Mouse (Mus musculus): Measurements from ENCODE around the gene Amz1.

Amz1 gene

DNA sequence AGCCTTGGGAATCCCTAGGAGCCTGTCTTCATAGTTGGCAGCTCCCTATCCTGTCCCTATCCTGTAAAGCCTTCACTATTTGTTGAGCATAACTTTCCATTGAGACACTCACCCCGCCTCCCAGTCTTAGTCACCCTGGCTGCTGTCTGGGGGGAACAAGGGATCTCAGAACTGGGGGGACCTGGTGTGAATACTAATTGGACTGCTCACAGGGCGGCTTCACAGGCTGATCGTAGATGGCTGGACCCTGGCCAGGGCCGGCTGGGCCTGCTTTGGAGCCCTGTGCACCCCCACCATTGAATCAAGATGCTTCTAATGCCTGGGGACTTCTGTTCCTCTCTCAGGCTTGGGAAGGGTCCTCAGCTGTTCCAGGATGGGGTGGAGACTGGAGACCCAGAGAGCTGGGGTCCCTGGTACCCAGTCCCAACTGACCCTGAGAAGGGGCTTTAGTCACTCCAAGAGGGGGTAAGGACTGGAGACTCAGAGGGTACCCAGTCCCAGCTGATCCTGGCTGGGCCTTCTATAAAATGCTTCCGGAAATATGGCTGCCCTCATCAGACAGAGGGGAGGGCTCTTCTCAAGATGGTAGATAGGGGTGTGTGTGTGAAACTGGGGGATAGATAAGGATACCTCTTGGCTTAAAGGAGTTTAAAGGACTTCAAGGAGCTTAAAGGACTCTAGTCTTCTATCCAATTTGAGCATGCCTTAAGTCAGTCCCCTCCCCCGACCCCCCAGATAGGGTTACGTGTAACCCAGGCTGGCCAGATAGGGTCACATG is 2.3 kb downstream of the Amz1 start:
- no peak for DNase-seq (ENCODE audit: low spot score)

- DNase-seq (ENCODE audit: low spot score), result no peak
Observed at GRCm38 (mm10) chr5:140726946-140727740, 3.2 kb downstream of the Amz1 start.

DNA sequence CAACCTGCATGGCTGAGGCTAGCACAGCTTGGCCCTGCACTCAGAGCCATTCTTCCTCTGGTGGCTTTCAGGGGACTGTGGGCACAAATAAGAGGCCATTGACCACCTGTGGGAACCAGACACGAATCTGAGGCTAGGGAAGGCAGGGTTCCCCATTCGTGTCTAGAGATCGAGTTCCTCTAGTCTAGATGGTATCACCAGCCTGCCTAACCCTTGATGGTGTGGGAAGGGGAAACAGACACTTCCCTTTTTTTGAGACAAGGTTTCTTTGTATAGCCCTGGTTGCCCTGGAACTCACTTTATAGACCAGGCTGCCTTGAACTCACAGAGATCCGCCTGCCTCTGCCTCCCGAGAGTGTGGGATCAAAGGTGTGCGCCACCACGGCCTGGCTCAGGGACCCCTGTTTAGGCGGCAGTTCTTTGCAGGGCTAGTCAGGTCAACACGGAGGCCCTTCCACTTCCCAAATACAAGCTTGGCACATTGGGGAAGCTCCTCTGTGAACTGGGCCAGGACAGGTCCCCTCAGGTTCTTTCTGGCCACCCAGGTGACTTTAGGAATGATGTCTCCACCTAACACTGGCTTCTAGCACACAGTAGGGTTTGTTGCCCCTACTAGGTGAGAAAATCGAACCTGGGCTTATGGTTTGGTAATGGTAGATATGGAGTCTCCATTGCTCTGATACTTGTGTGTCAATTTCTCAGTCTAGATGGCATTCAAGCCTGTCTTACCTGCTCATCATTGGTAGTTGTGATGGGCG is 7.3 kb downstream of the Amz1 start:
- DNase-seq (ENCODE audit: low spot score), result no peak

- no peak for DNase-seq (ENCODE audit: low spot score)
Observed at GRCm38 (mm10) chr5:140732195-140732594, 8.3 kb downstream of the Amz1 start.

GRCm38 (mm10) chr5:140733336-140733735 is 9.4 kb downstream of the Amz1 start:
- no peak for DNase-seq (ENCODE audit: low spot score)

- DNase-seq (ENCODE audit: low spot score), result peak; percentile 56
Observed at GRCm38 (mm10) chr5:140735297-140735696, 11.4 kb downstream of the Amz1 start.

GRCm38 (mm10) chr5:140736166-140736565 is 12.2 kb downstream of the Amz1 start:
- DNase-seq (ENCODE audit: low spot score), result no peak

GRCm38 (mm10) chr5:140739813-140740212 is 15.9 kb downstream of the Amz1 start:
- DNase-seq (ENCODE audit: low spot score), result no peak

GRCm38 (mm10) chr5:140741040-140741439 is 17.1 kb downstream of the Amz1 start:
- DNase-seq (ENCODE audit: low spot score), result no peak

DNA sequence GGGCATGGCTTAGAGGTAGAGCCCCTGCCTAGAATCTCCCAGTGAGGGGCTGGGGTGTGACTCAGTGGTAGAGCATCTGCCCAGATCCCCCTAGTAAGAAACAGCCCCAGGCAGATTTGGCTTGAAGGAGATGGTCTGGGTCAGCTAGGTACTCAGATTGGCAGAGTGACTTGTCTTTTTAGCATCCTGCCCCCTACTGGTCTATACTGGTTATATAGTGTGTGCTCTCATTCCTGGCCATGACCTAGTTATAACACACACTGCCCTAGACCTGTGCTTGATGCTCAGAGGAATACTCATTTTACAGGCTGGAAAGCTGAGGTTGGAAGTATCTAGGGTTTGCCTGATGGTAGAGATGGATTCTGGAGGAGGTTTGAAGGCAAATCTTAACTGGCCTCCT is 17.9 kb downstream of the Amz1 start:
- no peak for DNase-seq (ENCODE audit: low spot score)

DNA sequence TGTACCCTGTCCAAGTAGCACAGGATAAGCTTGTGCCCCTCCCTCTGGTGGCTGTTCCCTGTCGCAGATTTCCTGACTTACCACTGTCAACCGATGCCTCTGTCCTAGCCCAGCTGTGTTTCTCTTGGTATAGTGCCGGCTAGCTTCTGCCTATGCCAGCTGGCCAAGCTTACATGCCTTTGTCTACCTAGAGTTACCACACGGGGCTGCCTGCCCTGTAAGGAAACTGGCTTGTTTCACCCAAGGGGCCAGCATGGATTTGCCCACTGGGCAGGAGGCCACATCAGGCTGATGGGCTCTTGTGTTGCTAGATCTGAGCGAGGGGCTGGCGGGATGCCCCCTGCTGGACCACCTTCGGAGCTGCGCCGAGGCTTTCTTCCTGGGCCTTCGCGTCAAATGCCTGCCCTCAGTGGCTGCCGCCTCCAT is 19.8 kb downstream of the Amz1 start:
- DNase-seq (ENCODE audit: low spot score), result no peak

- DNase-seq (ENCODE audit: low spot score), result no peak
Observed at GRCm38 (mm10) chr5:140748425-140748824, 24.5 kb downstream of the Amz1 start.

DNA sequence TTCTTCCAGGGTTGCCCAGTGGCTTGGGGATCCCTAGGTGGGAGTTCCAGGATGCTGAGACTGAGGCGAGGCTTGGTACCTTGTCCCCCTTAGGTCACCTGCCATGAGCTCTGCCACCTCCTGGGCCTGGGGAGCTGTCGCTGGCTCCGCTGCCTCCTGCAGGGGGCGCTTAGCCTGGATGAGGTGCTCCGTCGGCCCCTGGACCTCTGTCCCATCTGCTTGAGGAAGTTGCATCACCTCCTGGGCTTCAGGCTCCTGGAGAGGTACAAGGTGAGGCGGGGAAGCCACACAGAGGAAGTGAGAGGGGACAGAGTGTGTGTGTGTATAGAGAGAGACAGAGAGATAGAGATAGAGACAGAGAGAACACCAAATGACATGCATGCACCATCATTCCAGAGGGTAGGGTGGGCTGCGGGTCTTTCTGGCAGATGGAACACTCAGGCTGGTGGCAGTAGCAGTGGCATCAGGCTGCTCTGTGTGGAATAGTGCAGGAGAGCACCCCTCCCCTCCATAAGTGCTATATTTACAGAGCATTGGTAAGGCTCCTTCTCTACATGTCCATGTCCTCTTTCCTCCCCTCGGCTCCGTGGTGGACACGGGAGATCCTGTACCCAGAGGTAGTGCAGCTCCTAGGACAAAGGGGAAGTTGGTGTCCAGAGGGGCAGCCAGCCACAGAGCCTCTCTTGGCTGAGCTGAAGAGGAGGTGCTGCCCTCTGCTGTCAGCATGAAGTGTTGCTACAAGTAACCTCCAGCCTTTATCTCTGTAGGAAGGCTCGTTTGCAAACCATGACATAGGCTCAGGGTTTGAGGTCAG is 25.3 kb downstream of the Amz1 start:
- DNase-seq (ENCODE audit: low spot score), result peak; percentile 92

DNA sequence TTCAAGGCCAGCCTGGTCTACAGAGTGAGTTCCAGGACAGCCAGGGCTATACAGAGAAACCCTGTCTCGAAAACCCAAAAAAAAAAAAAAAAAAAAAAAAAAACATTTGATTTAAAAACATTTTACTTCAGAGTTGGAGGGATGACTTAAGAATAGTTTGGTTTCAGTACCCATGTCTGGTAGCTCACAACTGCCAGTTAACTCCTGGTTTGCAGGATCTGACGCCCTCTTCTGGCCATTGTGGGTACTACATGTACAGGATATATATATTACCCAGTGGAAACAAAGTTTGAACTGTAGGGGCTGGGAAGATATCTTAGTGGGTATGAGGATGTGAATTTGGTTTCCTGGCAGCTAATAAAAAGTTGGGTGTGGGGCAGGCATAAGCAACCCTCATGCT is 27.0 kb downstream of the Amz1 start:
- DNase-seq (ENCODE audit: low spot score), result no peak

DNA sequence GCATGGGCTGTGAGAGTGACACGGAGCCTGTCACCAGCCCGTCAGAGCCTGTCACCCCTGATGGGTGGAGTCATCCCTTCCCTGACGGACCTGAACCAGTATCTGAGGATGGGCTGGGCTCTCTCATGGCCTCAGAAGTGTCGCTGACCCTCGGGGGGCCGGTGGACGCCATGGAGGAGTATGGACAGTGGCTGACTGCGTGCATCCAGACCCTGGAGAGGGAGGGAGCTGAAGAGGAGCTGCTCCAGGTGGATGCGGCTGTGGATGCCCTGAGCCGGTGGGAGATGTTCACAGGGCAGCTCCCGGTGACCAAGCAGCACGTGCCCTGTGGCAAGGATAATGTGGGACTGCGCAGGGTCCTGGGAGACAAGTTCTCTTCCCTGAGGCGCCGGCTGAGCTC is 28.1 kb downstream of the Amz1 start:
- DNase-seq (ENCODE audit: low spot score), result no peak

DNA sequence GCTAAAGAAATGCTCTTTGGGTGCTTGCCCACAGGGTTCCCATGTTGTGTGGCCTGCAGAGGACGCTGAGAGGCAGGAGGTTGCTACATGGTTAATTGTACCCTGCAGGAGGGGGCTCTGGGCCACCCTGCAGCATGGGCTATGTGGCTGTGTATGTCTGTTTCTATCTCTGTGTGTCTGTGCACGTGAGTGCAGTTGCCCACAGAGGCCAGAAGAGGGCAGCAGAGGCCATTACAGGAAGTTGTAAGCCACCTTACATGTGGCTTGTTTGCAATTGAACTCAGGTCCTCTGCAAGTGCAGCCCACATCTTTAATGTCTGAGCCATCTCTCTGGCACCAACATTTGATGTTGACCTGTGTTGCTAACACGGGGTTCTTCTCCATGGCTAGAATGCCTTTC is 28.7 kb downstream of the Amz1 start:
- DNase-seq (ENCODE audit: low spot score), result no peak

DNA sequence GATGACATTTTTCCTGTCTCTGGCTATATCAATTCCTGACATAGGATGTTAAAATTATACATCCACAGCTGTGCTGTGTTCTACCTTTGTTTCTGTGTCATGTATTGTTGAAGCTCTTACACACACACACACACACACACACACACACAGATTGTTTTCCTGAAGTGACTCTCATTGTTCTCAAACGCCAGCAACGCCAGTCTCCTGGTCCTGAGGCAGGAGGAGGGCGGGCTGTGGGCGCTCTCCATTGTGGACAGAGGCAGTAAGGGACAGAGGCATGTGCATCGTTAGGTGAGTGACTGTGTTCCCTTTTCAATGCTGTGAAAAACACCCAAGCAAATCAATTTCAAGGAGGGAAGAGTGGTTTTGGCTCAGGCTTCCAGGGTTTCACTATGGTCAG is 29.3 kb downstream of the Amz1 start:
- no peak for DNase-seq (ENCODE audit: low spot score)

DNA sequence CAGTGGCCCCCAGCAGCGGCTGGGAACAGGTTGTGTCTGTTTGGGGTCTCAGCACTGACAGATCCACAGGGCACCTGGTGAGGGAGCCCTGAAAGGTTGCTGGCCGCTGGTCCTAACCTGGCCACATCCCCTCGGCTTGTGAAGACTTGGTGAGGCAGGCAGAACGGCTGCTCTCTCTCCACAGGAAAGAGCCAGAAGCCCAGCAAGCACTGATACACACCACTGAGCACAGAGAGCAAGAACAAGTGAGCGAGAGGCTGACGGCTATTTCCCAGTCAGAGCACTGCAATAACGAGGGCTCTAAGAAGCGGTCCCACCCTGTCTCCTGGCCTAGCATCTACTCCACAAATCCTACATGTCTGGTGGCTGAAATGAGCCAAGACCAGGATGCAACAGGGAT is 34.9 kb downstream of the Amz1 start:
- DNase-seq (ENCODE audit: low spot score), result no peak

DNA sequence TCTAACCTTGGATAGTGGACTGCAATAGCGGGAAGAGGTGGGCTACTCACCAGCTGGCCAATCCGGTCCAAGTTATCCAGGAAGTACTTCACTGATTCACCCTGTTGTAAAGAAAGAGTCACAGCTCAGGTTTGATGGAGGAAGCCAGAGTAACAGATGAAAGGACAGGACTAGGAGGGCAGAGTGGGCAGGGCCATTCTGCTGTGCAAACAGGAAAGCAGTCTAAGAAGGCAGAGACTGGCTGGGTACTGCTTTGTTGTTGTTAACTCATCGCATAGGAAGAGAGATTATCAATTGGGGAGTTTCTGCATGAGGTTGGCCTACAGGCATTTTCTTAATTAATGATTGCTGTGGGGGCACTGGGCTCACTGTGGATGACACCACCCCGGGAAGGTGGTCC is 38.6 kb downstream of the Amz1 start:
- DNase-seq (ENCODE audit: low spot score), result no peak

- no peak for DNase-seq (ENCODE audit: low spot score)
Observed at GRCm38 (mm10) chr5:140764921-140765613, 41.1 kb downstream of the Amz1 start.

DNA sequence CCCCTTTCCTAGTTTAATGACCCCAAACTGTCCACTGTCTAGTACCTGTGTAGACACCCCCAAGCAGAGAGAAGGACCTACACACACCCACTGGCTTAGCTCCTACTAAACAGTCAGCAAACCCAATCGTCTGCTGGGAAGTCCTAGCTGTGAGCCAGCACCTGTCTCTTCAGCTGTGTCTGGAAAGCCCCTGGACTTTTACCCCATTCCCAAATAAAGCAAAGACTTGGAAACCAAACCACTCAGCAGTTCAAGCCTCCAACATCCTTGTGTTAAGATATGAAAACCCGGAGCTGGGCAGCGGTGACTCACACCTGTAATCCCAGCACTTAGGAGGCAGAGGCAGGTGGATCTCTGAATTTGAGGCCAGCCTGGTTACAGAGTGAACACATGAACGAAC is 42.6 kb downstream of the Amz1 start:
- DNase-seq (ENCODE audit: low spot score), result no peak
